Mouse (Mus musculus) Patski (cell line): ENCODE data around the gene Fam76b. TPM values are rescaled to one million over a fixed set of nuclear protein-coding genes. Genes with fewer than 3 reads are reported as not detected.

ENCODE experiments used
- ATAC-seq: fragments of 100-300 bp; one replicate; pipeline ENCODE4 v1.8.0; 2021
- CTCF ChIA-PET: fragments of 350-600 bp; sonication (Branson Sonifier 250); formaldehyde crosslinking; loops from one replicate; lab custom pipeline; 2022; ENCODE audit warnings: inconsistent platforms; lab: Charles Lee
- POLR2A ChIA-PET: fragments of 350-600 bp; sonication (Branson Sonifier 250); formaldehyde crosslinking; loops from one replicate; lab custom pipeline; 2022; ENCODE audit warnings: antibody characterized with exemption, inconsistent platforms; lab: Charles Lee
- DNase-seq: peaks from one replicate; pipeline ENCODE4 v3.0.0-alpha.2; 2011; ENCODE audit warnings: low read depth, low spot score
- H3K27me3 ChIP-seq: fragments of 371-371 bp; one replicate; pipeline ENCODE4 v1.5.1; 2021
- CTCF ChIP-seq: fragments of 100-300 bp; IDR thresholded peaks from one replicate; pipeline ENCODE4 v1.5.1; 2021
- in situ Hi-C: fragments of 300-500 bp; cut with MboI; formaldehyde crosslinking; loops from 3 replicates; pipeline ENCODE4 v1.11.1; 2018; ENCODE audit warnings: low pct_unique_long_range_greater_than_20kb, mixed read lengths
- polyA plus RNA-seq: library from polyadenylated mRNA; unstranded; gene quantifications from one replicate; pipeline ENCODE4 v1.2.3, GENCODE M21; 2021

The Fam76b gene
- polyA plus RNA-seq, 1 experiment from 2014 or later = 22.0 TPM

DNA sequence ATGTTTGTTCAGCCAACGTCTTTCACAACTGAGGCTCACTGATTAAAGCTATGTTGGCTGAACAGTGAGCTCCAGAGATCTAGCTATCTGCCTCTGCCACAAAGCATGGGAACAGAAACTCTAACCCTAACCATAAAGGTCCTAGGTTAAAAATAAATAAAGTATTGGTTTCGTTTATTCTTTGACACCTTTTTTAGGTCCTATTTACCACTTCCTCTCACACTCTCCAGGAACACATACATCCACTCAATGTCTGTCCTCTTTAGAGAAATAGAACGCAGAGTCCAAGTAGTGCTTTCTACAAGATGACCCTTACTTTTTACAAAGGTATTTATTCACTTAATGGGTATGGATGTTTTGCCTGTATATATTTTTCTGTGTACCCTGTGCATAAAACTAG, 6.7 kb upstream of the Fam76b start:
- no peaks in the 10 kb centered on the region for H3K27me3 ChIP-seq
- CTCF ChIA-PET = interaction anchor here (1.0 to 1.7 kb wide), 3 partner anchors 11 to 68 kb away, joined by 3 to 4 read pairs (median 3); no protein-coding TSS in a partner anchor
- in situ Hi-C loops = loop anchor here (25.0 kb wide), 1 partner anchor 1492 kb away; the partner anchor contains the start of genes 4931406C07Rik and Taf1d
- TF ChIP-seq CTCF = no peak
- ATAC-seq (no peak), DNase-seq (no peak)
- POLR2A ChIA-PET = no interaction called here

DNA sequence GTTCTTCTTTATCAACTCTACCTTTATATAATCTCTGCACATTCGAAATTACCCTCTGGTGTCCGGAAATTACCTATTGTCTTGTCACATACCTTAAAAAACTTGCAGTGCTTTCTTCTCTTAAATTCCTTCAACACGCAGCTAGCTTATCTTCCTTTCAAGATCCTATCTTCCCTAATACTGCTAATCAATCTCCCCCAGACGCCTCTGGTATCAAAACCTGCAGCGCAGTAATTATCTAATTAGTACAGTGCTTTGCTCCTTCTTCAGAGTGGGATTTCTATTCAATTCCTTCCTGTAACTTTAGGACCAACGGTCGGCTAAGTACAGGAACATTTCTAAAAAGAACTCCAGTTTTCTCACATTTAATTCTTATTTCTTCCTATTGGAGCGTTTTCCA, 1.6 kb upstream of the Fam76b start:
- POLR2A ChIA-PET = no interaction called here
- no peak for TF ChIP-seq CTCF
- no peaks in the 10 kb centered on the region for H3K27me3 ChIP-seq
- CTCF ChIA-PET = no interaction called here
- no peak for ATAC-seq
- DNase-seq = no peak
- in situ Hi-C loops = no loop called here

- DNase-seq = peak; percentile 7
- POLR2A ChIA-PET = no interaction called here
- CTCF ChIA-PET = interaction anchor here (1.5 kb wide), 1 partner anchor 20 kb away, joined by 5 read pairs; no protein-coding TSS in a partner anchor
These were observed 1.1 kb upstream of the Fam76b start for GRCm38 (mm10) chr9:13826391-13826805.

GRCm38 (mm10) chr9:13826832-13827405, 597 bp upstream of the Fam76b start, which contains the start of gene Cep57:
TSS of gene Cep57 (minus strand) at chr9:13827107.
- in situ Hi-C loops = no loop called here
- POLR2A ChIA-PET = interaction anchor here (0.9 kb wide), 1 partner anchor 28 kb away, joined by 3 read pairs; no protein-coding TSS in a partner anchor
- no peaks in the 10 kb centered on the region for H3K27me3 ChIP-seq
- peak; percentile 87 for ATAC-seq
- DNase-seq = peak; percentile 90
- CTCF ChIA-PET = interaction anchor here (0.9 to 1.8 kb wide), 3 partner anchors 19 to 595 kb away, joined by 3 to 5 read pairs (median 4); no protein-coding TSS in a partner anchor
- no peak for TF ChIP-seq CTCF

More at GRCm38 (mm10) chr9:13826391-13826805, 1.1 kb upstream of the Fam76b start:
- ATAC-seq = peak; percentile 19
- H3K27me3 ChIP-seq = no peaks in the 10 kb centered on the region
- in situ Hi-C loops = no loop called here
- no peak for TF ChIP-seq CTCF

GRCm38 (mm10) chr9:13828087-13828441, 548 bp downstream of the Fam76b start:
- no peak for DNase-seq
- CTCF ChIA-PET = interaction anchor here (0.6 to 2.0 kb wide), 5 partner anchors 13 to 447 kb away, joined by 3 to 5 read pairs (median 4); partner anchors contain the start of gene Sesn3
- in situ Hi-C loops = no loop called here
- POLR2A ChIA-PET = interaction anchor here (0.7 to 1.0 kb wide), 5 partner anchors 11 to 236 kb away, joined by 3 to 5 read pairs (median 3); no protein-coding TSS in a partner anchor
- H3K27me3 ChIP-seq = no peaks in the 10 kb centered on the region
- TF ChIP-seq CTCF = no peak
- ATAC-seq = peak; percentile 11

GRCm38 (mm10) chr9:13835256-13835655, 7.7 kb downstream of the Fam76b start:
- ChIA-PET CTCF (no interaction called here), POLR2A (no interaction called here)
- no peak for TF ChIP-seq CTCF
- no peaks in the 10 kb centered on the region for H3K27me3 ChIP-seq
- in situ Hi-C loops = no loop called here
- DNase-seq = no peak
- no peak for ATAC-seq

DNA sequence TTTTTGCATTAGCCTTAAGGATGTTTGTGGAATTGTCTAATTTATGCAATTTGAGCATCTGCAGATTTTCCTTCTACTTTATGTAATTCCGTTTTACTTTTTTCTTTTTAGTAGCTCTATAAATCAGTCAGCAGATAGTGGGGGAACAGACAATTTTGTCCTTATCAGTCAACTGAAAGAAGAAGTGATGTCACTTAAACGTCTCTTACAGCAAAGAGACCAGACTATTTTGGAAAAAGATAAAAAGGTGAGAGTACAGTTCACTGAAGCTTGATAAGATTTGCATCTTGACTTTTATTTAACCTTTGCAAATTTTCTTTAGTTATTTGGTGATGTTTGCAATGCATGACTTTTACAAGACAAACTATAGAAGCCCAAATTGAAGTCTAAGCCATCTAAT, 9.2 kb downstream of the Fam76b start:
- in situ Hi-C loops = no loop called here

GRCm38 (mm10) chr9:13847591-13847990, 20.1 kb downstream of the Fam76b start:
- in situ Hi-C loops = no loop called here
- POLR2A ChIA-PET = no interaction called here
- CTCF ChIA-PET = interaction anchor here (1.4 to 2.7 kb wide), 2 partner anchors 490 to 494 kb away, joined by 4 to 8 read pairs; no protein-coding TSS in a partner anchor
- no peaks in the 10 kb centered on the region for H3K27me3 ChIP-seq
- no peak for TF ChIP-seq CTCF
- DNase-seq (no peak), ATAC-seq (no peak)

More for the DNA sequence above, 9.2 kb downstream of the Fam76b start:
- TF ChIP-seq CTCF = no peak
- ChIA-PET CTCF (no interaction called here), POLR2A (no interaction called here)
- no peak for ATAC-seq
- no peak for DNase-seq
- H3K27me3 ChIP-seq = no peaks in the 10 kb centered on the region

- CTCF ChIA-PET = interaction anchor here (0.6 to 1.6 kb wide), 8 partner anchors 14 to 493 kb away, joined by 3 to 4 read pairs (median 3); no protein-coding TSS in a partner anchor
- DNase-seq = no peak
- no peaks in the 10 kb centered on the region for H3K27me3 ChIP-seq
- in situ Hi-C loops = no loop called here
- POLR2A ChIA-PET = interaction anchor here (1.0 kb wide), 1 partner anchor 16 kb away, joined by 4 read pairs; no protein-coding TSS in a partner anchor
- TF ChIP-seq CTCF = peak; percentile 80
- peak; percentile 44 for ATAC-seq
These were observed 21.3 kb downstream of the Fam76b start for GRCm38 (mm10) chr9:13848481-13849480.

- CTCF ChIA-PET = interaction anchor here (1.1 kb wide), 1 partner anchor 14 kb away, joined by 3 read pairs; no protein-coding TSS in a partner anchor
- no peak for ATAC-seq
- POLR2A ChIA-PET = no interaction called here
- no peak for DNase-seq
- TF ChIP-seq CTCF = no peak
- H3K27me3 ChIP-seq = no peaks in the 10 kb centered on the region
- in situ Hi-C loops = loop anchor here (25.0 kb wide), 1 partner anchor 658 kb away; the partner anchor contains the start of genes Cwc15 and Kdm4d
These were observed 26.4 kb downstream of the Fam76b start for GRCm38 (mm10) chr9:13853876-13854275.
